Mouse (Mus musculus) urinary bladder, postnatal 25 days (tissue): ENCODE measurements at regions not wholly inside any gene's neighbourhood (a gene's known extent, or its start where the extent isn't known, plus 50 kb on each side); places are given as distances from the start of the nearest gene placed in this dataset.

Experiments
- DNase-seq: peaks from one replicate; pipeline ENCODE4 v3.0.0; 2022; ENCODE audit warnings: low spot score

DNA sequence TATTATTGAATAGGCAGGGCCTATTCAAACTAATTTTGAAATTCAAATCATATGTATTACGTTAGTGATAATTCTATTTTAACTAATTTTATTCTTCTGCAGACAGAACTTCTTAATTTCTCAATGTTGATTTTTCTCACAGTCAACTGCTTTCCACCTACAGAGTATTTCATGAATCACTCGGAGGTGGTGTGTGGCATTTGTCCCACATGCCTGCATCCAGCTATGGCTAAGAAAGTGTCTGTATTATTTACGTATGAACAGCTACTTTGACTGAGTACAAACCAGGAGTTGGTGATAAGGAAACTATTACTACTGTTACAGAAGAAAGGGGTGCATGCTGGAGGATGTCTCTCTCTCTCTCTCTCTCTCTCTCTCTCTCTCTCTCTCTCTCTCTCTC is 619.5 kb upstream of the Tle4 start:
- no peak for DNase-seq

DNA sequence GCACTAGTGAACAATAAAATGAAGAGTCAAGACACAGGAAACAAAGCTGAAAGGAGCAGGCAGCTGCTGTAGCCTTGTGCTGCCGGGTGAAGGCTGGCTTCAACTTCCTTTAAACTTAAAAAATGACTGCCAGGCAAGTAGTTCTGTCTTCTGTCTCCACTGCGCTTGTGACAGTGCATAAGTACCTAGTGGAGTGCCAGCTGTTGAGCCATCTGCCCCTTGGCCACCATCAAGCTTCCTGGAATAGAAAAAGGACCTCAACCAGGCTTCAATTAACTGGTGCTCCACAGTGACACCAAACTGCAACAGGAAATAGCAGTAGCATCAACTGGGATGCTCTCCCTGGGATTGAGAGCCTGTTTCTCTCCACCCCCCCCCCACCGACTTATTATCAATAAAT is 616.8 kb upstream of the Tle4 start:
- DNase-seq, result no peak

DNA sequence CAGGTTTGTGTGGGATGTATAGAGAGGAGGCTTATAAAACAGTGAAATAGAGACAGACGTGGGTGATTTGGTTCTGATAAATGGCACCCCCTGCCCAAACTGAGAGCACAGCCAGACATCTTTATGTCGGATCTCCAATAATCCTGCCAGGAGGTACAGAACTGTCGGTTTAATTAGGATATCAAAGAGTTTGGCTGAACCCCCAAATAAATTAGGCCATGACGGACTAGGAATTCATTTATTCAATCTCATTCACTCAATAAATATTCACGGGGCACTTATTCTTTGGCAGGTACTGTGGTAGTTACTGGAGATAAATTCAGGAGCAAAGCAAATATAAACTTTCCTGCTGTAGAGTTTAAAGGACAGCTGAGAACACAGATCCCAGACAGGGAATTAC is 615.0 kb upstream of the Tle4 start:
- no peak for DNase-seq

DNA sequence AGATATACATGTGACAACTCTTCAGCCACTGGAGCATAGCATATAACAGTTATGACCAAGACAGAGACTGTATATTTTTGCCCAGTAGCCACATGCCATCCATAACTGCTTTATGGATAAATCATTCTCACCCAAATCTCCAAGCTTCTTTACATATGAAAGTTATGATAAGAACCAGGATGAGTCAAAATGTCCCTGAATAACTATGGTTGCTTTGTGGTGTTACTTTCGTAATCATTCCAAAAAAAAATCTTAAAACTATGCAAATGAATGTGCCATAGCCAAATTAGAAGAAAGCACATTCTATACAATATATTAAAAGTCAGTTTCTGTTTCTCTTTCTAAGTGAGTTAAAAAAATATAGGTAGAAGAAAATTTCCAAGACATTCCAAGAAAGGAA is 605.2 kb upstream of the Tle4 start:
- no peak for DNase-seq

DNA sequence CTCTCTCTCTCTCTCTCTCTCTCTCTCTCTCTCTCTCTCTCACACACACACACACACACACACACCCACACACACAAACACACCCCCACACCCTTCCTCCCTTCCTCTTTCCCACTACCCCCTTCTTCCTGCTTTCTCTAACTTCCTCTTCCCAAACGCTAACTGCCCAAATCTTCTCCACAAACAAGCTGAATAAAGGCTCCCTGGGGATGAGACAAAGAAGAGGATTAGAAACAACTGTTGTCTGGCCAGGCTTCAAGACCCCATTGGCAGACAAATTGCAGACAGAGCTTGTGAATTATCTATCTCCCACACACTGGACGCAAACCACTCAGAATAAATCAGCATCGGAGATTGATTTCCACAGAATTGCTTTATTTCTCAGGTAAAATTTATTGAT is 603.4 kb upstream of the Tle4 start:
- DNase-seq, result no peak

DNA sequence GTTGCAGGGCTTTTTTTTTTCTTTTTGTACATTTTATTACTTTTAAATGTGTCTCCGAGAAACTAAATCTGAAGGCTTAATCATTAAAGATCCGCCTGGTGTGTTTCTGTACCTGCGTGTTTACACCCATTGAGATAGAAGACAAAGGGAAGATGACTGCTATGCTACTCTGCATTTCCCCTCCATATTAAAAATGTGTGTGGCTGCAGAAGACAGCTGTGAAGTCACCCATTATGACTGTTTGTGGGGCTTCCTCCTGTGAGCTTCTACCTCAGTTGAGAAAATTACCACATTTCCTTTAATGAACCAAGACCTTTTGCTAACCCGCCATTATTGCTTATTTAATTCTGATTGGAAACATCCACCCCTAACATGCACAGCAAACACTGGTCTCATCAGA is 602.9 kb upstream of the Tle4 start:
- no peak for DNase-seq

DNA sequence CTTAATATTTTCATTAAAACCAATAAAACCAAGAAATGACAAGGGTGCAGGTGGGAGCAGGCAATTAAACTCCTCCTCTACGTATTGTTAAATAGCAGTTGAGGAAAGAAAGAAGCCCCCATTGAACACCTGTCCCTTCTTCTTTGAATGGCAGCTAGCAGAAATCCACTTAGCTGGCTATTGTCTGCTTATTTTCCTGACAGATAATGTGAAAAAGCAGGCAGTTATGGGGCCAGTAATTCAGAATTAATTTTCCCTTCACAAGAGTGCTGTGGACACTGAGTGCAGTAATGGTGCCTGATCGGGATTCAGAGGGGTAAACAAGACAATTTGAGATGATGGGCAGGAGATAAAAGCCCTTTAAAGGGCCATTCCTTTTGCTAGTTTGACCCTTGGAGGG is 602.5 kb upstream of the Tle4 start:
- DNase-seq, result no peak

DNA sequence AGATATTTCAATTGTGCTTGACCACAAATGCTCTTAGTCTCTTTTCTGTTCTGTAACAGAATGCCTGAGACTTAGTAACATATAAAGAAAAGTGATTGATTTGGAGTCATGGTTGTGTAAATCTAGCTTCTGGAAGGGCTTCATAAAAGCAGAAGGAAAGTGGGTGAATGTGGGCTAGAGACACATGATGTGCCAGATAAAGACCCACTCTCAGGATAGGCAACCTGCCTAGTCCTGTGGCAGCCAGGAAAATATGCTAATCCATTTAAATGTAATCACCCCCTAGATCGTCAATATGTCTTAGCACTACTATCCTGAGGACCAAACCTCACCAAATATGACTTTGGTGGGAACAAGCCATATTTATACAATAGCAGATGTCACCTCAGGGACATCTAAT is 601.8 kb upstream of the Tle4 start:
- no peak for DNase-seq

DNA sequence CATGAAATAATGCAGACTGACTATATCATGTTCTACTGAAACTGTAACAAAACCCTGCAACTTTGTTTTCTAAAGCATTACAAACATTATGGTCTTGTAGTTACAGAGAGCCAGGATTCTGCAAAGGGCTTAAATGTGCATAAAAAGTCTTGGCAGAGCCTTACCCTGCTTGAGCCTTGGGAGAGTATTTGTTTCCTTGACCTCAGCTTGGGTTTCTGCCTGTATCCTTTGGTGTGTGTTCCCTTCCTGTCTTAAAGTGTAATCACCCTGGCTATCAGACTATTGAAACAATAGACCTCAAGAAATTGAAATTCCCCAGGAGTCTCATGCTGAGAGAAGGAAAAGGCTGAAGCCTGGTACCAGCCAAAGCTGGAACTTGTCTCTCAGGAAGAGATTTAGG is 577.4 kb upstream of the Tle4 start:
- no peak for DNase-seq

DNA sequence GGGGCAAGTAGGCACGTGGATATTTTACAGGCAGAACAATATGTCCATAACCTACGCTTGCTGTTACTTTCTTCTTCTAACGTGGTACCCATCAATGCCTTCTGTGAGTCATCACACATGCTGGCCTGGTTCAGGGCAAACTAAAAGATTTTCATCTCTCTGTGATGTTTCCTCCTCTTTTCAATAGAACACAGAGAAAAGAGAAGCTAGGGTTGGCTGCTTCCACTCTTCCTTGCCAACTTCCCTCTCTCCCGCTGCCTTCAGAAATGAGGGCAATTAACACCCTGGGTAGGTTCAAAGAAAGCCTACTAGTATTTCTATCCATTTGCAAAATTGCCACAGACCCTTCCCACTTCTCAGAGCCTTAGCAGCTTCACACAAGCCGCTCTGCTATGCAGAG is 575.5 kb upstream of the Tle4 start:
- no peak for DNase-seq

DNA sequence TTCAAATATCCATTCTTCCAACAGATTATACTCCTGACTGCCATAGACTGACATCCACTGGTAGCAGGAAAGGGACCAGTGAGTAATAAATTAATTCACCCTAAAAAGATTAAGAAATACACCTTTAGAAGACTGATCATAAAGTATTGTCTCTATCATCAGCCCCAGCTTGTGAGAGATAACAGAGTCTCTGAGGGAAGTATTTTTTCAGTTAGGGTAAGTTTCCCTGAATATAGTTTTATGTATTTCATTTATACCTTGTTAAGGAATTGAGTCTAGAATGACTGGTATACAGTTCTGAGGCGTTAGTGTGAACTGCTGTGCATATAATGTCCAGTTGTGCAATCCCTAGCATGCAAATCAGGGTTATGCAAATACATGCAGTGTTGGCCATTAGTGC is 569.3 kb upstream of the Tle4 start:
- no peak for DNase-seq

DNA sequence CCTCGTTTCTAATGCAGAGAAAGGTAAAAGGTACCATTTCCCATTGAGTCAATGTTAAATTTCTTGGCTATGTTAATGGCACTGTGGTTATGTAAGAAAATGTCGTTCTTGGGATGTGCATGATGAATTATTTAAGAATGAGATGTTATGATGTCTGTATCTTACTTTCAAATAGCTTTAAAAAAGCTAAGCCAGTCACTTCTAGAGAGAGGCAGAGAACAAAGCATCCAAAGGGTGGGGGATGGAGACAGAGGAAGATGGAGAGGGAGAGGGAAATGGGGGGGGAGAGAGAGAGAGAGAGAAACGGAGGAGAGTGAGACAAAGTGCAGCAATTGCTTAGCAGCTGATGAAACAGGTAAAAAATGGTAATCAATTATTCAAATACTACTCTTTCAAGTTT is 562.8 kb upstream of the Tle4 start:
- no peak for DNase-seq

DNA sequence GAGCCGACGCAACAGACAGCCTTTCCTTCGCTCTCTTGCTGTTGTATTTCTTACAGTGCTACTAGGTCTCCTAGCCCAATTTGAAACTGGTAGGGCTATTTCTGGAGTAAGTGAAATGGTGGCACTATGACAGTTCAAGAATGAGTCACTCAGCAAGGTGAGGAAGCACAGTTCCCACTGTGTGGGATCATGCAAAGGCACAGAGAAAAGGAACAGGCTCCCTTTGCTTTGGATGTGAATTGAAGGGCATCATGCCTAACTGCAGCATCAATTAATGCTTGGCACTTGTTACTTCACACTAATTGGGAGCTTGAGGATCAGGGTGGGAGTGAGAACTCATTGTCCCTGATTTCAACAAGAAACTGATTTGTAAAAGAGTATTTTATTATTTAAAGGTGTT is 560.8 kb upstream of the Tle4 start:
- no peak for DNase-seq

DNA sequence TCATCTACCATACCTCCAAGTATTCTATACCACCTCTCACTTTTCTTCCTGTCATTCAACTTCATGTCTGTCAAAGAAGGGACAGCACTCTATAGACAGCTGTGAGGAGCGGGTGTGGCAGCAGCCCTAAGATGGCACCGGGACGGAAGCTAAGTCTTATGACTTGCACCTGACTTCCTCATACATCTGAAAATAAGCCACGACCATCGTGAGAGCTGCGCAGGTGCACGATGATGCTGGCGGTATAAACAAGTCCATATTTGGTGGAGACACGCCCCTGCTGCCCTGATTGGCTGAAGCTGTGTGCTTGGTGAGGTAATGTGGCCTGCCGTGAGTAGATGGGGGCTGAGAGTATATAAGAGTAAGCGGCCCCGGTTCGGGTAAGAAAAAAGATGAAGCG is 560.3 kb upstream of the Tle4 start:
- DNase-seq, result no peak

DNA sequence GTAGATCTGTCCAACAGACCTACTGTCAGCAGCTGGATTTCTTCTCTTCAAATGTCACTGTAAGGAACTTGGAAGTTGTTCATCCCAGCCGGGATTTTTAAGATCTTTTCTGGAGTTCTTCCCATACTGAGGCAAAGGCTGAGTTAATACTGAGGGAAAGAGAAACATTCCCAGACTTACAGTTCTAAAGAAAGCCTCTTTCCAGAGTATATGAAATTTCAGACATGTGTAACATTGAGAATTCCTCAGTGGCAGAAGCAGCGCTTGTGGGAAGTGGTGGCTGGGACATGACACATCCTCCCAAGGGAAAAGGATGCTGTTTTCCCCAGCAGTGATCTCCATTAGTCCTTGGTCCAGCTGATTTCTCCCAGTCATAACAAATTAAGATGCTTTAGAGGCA is 556.8 kb upstream of the Tle4 start:
- DNase-seq, result no peak

DNA sequence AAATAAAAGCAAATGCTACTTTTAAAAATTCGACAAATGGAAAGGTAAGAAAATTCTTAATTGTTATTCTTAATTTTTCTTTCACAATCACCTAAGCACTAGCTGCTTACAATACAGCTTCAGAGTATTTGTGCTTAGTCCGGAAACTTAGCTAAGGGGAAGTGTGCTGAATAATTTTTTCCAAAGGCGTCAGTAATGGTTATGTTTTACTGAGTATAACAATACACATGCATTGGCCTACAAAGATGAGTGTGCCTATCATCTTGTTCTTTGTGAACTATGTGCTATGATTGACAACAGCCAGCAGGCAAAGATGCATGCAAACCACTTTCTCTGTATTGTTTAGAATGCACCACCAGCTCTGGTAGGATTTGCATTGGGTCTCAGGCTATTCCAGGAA is 548.5 kb upstream of the Tle4 start:
- no peak for DNase-seq

DNA sequence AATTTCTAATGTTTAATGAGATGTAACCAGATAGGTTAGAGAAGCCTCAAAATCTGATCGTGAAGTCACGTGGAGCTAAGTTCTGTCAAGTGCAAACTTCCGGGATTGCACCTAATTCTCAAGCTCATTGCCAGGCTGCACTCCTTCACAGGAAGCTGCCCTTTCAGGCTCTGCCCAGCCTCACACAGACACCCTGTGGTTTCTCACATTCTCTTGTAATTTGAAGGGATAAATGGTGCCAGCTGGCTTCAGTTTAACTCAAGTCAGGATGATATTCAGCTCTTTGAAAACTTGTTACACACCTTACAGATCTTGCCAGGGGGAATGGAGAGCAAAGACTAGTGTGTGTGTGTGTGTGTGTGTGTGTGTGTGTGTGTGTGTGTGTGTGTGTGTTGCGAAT is 529.3 kb upstream of the Tle4 start:
- DNase-seq, result no peak

DNA sequence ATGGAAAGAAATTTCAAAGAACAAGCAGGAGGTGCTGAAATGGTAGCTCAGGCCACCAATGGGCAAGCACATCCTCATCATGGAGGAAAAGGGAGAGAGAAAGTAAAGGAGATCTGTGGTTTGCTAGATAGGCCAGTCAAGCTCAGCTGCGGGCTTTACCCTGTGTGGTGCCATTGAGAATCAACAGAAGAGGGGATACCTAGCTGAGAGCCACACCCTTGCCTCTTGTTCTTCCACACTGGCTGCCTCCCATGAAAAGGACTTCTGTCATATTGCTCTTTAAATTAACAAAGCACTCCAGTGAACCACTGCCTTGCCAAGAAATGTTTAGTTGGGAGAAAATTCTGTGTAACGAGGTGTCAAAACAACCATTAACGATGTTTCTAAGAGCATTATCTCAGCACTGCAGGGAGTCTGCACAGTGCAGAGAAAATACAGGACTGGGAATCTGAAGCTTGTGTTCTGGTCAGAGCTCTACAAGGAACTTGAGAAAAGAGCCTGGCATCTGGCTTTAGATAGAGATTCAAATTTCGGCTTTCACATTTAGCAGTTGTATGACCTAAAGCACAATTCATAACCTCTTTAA is 510.7 kb upstream of the Tle4 start:
- no peak for DNase-seq

DNA sequence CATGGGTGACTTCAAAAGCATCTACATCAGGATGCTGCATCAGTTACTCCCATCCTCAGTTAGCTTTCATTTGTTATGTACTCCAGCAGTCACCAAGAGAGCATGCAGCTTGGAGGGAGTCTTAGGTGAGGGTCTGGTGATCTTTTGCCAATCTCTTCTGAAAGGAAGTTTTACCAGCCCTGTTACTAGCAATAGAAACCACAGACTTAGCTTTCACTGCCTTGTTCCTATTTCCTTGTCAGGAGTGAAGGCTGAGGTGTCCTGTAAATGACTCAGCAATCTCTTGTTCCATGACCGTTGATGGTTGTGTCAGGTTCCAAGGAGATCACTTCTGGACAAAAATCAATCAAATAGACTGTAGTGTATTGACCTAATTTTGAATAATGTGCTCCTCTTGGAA is 497.2 kb upstream of the Tle4 start:
- DNase-seq, result no peak

DNA sequence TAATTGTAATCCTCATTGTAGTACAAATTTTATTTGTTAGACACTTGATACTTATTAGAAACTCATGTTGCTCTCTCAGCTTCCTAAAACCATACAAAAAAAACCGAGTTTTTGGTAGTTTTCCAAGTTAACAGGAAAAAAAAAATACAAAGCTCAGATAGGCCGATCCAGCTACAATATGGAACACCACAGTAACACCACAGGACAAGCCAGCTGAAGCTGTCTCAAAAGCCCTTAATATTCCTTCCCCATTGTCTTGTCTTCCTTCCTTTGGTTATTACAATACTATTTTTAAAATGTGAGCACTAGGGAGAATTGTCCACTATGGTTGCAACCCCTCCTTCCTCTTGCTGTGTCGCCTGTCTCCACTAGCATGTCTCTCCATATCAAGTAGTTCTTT is 495.7 kb upstream of the Tle4 start:
- no peak for DNase-seq

DNA sequence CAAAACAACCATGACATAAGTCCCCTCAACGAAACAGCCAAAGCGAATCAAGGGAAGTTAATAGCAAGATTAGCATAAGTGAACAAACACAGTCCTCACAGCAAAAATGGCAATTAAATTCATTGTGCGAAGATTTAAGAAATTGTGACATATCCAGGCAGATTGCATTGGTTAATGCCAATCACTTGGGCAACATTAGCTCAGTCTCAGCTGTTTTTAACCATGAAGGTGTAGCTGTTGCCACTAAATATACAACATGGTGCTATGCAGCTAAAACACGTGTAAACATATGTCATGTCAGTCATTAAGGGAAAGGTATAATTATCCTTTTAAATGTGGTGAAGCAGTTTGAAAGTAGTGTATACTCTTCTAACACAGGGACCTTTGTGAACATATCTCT is 482.8 kb upstream of the Tle4 start:
- no peak for DNase-seq

DNA sequence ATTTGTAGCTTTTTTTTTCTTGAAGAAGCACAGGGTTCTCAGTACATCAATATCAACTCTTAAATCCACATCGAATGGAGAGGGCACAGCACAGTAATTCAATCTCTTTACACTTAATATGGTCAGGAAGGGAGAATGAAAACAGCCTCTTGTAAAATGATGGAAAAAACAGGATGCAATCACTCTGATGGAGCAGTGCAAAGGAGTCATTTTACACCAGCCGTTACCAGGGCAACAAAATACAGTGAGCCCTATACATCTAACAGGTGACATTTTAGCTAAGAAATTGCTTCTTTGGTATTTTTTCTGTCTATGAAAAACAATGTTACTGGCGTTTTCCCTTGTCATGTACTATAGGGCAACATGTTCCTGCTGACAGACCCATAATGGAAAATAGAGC is 459.9 kb upstream of the Tle4 start:
- no peak for DNase-seq

DNA sequence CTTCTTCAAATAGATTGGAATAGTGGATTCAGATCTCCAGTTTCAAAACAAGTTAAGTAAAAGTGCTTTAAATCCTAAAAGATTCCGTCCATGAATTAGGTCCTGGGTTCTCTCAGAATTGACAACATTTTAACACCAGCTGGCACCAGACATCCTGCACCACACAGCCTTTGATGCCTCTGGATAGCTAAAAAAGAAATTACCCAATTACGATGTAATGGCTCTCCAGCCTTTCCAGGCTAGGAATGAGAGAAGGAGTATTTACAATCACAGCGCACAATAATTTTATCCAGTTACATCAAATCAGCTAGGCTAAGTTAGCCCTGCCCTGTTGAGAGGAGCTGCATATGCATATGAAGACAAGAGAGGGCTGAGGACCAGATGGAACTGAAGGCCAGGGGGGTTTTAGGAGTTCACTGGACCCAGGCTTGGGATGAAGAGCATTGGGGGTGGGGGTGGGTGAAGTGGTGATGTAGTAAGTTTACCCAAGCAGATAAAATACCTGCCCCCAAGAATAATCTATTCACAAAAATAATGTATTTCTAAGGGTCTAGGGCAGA is 455.8 kb upstream of the Tle4 start:
- no peak for DNase-seq

DNA sequence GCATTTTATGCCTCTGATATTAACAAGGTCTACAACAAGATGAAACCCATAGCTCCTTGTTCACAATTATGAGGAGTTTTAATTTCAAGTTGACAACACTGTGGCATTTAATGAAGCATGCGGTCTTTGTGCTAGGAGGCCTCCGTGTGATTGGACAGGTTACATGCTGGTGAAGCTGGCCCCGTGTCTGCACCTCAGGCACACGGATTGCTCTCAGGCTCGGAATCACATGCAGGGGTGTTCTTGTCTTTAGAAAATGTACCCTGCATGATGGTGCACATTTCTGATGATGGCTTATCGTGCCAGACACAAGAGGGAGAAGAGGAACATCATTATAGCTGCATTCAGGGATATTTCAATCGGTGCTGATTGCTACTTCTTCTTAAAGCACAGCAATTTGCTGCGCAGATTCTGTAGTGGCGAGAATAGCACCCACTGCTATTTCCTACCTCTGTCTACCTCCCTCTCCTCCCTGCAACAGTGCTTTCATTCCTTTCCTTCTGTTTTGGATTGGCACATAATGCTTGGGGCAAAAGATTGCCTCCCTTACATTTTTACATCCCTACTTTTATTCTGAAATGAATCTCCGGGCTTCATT is 454.9 kb upstream of the Tle4 start:
- no peak for DNase-seq
